Mouse (Mus musculus): Measurements from ENCODE around the gene Dapk2.

Dapk2 gene

DNA sequence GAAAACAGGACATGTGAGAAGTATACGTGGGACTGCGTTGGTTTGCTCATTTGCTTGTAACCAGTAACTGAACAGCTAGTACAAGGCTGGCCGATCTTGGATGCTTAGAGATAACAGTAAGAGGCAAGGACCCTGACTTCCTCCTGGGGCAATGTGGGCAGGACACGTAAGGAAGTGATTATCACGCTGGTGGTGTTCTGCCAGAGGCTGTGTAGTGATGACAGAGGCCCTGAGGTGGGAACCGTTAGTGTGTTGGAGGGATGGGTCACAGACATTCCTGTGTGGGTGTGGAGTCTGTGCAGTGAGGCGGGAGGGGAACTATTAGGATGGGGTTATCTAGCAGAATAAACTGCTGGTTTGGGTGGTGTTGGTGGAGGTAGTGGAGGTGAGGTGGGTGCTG is 81.2 kb downstream of the Dapk2 start:
- no peak for DNase-seq

DNA sequence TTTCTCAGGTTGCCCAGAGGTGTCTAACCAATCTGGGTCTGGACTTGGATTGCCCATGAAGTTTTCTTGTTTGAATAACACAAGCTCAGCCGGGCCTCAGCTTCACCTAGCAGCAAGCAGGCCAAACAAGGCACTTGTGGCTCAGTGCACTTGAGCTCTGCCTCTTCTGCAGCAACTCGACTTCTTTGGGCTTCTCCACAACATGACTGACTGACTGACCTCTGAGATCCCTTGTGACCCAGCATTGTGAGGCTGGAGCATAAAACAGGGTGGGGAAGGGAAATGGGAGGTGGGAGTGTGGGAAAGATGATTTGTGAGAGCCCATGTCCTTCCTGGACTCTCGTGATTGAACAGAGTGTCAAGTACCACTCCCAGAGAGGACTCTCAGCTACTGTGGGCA is 81.7 kb downstream of the Dapk2 start:
- DNase-seq: no peak

DNA sequence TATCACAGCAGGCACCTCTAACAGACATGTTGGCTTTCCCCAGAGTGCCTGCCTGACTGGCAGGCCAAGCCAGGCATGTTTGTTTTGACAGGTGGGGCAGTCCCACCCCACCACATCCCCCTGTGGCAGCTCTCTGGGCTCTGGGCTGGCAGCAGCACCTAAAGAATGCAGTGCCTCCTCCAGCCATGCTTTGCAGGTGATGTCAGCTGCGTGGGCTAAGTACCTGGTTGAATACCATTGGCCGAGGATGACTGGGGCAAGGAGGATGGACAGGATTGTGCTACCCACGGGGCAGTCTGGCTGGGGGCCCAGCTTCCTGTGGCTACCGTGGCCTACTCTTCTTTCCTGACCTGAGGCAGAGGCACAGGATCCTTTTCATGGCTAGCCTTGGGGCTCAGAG is 82.5 kb downstream of the Dapk2 start:
- no peak for DNase-seq

DNA sequence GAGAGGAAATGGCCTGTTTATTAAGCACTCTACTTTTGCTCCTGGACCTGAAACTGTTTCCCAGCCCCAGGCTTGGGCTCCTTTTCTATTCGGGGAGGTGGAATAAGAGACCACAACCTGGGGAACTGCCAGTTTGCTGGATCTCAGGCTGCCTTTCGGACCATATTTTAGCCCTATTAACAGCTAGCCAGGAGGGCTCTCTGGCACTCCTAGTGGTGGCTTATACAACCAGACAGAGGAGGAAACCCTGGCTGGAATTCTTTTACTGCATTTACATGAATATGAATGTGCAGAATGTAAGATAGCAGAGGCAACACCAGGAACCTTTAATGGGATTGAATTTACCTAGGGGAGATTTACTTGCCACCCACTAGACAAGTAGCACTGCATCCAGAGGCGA is 83.0 kb downstream of the Dapk2 start:
- DNase-seq: peak; percentile 47 to 60

DNA sequence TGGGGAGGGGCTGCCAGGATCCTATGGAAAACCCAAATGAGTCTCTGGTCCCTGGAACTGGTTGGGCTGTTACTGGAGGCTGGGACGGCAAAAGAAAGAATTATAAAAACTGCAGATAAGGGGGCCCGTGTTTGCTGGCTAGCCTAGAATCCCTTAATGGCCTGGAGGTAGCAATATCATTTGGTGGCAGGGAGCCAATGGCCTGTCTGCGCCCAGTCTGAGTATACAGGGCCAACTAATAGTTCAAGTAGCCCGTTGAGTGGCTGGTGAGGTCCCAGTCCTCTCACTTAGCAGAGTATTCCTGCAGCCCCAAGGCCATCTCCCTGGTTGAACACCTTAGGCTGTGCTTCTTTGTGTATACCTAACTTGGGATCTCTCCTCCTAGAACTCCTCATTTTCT is 83.7 kb downstream of the Dapk2 start:
- no peak for DNase-seq

DNA sequence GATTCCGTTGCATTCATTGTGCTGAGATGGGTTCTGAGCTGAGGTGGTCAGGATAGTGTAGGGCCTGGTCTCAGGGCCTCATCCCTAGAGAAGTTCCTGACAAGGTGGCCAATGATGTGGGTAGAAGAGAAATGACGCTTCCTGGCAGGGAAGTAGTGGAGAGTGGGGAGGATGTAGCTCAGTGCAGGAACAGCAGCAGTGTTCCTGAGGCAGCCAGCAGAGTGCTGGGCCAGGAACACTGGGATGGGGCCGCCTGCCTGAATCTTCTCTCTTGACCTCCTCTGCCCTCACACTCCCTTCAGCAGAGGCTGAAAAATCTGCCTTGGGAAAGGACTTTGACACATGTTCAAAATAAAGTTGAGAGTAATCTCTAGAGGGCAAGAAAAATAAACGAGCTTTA is 85.2 kb downstream of the Dapk2 start:
- peak in 1 of 2 experiments; percentile 43 for DNase-seq

DNA sequence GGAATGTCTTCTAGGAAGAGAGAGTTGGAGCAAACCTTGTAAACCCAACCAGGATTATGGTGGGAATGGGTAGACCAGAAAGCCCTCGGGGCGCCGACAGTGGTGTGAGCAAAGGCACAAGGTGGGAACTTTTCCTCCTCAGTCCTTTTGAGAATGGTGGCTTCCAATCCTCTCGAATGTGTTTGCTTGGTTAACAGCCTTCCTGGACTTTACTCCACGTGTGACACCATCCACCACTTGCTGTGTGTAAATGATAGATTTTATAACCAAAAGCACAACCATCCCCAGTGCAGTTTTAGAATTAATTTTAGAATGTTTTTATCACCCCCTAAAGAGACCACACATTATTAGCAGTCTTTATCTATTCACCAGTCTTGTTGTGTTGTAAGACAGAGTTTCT is 86.1 kb downstream of the Dapk2 start:
- DNase-seq: no peak

DNA sequence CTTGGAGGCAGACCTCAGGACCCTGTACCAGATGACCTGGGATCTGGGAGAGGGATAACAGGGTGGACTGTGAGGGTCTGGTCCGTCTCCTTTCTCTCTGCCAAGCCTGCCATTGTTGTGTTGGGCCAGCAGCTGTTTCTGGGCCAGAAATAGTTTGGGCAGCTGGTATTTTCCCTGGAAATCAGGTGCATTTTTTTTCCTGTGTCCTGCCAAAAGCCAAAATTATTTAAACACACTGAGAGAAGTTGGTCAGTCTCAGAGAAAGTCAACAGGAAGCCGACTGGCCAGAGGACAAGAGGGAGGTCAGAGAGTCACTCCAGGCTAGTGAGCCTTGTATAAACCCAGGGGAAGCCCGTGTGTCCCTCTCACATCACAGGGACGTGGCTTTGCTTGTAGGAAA is 87.7 kb downstream of the Dapk2 start:
- DNase-seq: peak in 1 of 2 experiments; percentile 46

DNA sequence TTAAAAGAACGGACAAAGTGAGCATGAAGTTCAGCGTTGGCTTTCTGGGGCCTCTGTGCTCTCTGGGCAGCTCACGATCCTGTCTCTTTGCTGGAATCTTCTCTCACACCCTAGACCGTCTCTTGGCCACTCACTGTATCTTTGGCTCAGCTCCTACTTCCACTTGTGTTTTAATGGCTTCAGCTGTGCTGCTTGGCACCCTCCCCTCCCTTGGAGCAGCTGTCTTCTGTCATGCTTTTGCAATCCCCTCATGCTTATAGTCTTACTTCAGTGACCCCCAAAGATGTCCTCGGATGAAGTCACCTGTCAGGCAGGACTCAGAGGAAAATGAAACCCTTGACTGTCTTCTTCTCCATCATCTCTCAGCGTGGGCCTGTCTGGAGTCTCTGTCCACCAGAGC is 91.3 kb downstream of the Dapk2 start:
- DNase-seq: peak; percentile 56 to 67

DNA sequence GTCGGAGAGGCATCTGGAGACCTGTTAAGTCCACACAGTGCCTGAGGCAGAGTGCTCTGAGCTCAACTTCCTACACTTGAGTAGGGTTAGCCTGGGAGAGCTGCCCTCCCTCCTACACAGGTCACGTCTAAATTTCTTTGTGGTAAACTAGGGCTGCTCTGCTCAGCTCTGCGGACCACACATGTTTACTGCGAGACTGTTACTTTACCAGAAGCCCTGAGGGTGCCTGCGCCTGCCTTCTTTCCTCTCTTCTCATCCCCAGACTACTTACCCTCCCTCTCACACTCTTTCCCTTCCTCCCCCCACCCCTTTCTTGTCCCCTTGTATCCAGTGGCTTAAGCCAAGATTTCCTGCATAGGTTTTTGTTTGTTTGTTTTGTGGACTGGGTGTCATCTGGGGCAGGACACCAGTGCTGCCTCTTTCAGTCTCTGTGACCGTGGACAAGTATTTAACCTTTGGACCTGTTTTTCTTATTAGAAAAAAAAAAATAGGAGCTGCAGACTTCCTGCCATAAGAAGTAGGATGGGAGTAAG is 93.2 kb downstream of the Dapk2 start:
- DNase-seq: peak in 1 of 2 experiments; percentile 37

DNA sequence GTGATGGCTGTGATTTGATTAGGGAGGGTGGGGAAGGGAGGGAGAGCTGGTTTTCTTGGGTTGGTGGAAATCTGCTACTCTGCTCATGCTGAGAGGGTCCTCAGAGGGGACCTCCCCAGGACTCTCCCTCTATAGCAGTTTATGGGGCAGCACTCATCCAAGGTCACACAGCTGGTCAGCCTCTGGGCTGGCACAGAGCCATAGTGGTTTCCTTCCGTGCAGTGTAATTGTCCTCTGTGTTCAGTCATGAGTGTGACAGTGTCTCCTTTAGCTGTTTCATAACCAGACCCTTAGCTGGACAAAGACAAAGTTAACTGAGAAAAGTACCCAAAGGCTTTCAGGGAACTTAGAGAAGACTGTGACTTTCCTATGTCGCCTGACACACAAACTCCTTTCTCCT is 103.7 kb downstream of the Dapk2 start:
- DNase-seq: no peak

DNA sequence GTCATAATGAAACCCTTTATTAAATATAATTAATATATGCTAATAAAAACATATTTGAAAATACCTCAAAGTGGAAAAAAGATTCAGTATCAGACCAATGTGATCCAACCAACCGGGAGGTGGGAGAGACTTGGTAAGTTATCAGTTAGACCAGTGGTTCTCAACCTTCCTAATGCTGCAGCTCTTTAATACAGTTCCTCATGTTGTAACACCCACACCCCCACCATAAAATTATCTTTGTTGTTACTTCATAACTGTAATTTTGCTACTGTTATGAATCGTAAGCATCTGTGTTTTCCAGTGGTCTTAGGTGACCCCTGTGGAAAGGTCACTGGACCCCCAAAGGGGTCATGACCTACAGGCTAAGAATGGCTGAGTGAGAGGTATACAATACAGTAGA is 105.7 kb downstream of the Dapk2 start:
- no peak for DNase-seq

DNA sequence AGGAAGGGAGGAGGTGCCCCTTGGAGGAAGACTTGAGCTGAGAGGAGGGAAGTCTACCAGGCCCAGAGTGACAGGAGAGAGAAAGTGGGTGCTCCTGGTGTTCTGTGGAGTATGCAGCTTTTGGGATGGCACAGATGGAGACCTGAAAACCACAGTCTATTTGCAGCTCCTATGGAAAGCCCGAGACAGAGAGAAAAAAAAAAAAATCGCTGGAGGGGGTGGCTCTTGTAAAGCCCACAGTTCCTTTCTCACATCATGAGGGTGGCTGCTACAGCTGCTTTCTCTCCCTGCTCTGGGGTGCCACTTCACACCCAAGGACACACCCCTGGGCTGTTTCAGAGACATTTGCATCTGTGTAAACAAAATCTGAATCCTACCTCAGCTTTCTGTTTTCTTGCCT is 107.6 kb downstream of the Dapk2 start:
- DNase-seq: no peak

DNA sequence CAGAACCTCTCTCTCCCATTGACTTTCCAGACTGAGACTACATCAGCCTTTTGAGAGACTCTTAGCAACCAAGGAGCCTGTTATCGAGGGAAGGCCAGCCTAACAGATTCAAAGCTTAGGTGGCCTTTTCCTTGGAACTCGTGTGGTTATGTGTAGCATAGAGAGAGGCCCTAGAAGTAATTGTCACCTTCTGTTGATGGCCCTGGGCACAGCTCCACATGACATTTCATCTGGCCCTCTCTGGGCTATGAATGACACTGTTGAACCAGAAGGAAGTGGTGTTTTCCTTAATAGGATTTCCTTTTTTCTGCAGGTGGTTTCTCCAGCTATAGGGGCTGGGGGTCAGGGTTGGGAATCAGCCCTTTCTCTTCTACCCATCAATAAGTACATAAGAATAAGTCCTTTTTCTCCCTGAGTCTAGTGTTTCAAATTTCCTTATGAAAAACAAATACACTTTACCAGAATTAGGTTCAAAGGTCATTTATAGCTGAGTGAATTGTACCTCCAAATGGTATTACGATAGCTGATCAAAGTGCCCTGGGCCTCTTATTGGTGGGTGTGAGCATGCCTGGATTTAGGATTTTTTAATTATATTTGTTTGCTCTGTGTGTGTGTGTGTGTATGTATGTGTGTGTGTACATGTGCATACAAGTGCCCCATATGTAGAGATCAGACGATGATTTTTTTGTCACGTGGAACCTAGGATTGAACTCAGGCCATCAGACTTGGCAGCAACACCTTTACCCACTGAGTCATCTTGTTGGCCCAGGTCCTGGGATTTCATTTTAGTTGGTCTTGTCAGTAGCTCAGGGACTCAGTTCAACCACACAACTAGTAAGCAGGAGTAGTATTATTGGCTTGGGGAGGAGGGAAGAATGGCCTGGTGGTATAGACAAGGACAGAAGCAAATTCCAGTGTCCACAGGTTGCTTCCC is 108.5 kb downstream of the Dapk2 start:
- no peak for DNase-seq

DNA sequence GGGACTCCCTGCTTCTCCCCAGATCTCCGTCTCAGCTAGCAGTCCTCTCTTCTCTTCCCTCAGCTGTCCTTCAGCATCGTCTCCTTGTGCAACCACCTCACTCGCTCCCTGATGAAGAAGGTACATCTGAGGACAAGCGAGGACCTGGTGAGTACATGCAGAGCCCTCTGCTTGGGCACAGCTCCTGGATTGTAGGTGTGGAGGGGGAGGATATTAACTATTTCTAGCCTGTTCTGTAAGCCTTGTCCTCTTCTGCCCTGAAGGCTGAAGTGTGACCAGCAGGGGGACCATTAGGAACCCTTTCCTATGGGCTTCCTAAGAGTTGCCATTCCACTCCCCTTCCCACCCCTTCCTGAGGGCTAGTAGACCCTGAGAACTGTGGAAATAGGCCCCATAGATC is 110.8 kb downstream of the Dapk2 start:
- DNase-seq: no peak

DNA sequence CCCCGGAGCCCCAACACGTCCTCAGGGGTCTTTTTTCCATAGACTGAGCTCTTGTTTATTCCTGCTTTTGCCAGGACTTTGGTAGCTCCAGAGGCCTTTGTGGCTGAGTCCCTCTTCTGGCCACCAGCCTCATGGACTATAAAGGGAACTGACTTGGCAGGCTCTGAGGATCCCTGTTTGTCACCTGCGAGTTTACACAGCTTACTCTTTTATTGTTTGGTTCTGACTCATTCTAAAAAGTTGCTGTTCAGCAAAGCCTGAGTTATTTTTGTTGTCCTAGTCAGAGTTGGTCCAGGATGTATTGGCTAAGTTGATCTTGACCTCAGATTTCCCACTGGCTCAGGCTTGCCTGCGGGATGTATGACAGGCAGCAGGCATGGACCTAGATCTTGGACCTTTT is 112.0 kb downstream of the Dapk2 start:
- no peak for DNase-seq

DNA sequence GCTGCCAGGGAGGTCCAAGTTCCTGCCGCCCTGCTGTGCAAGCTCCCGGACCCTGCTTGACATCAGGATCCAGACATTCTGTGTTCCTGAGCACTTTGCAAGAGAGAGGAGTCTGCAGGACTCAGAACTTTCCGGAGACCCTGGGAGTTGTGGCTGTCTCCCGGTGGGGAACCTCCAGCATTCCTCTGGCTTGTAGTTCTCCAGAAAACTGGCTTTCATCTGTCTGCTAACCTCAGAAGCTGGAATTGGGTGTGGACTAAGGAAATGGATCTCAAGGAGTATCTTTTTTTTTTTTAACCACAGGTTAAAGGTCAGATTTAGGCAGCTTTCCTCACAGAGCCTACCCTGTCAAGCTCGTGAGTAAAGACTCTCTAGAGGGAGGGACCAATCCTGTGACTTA is 113.7 kb downstream of the Dapk2 start:
- DNase-seq: no peak

DNA sequence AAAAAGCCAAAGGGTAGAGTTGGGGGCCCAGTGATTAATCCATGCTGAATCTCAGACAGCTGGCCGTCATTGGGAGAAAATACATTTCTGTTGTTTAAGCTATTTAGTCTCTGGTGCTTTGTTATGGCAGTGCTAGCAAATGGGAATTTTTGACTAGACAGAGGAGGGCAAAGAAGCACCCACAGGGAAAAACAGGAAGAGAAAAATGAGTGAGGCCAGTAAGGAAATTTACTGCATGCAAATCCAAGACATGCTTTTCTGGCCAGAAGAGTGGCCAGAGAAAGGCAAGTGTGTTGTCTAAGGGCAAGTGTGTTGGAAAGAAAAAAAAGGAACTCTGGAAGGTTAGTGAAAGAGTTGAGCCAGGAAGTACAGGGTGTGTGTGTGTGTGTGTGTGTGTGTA is 115.6 kb downstream of the Dapk2 start:
- DNase-seq: no peak

DNA sequence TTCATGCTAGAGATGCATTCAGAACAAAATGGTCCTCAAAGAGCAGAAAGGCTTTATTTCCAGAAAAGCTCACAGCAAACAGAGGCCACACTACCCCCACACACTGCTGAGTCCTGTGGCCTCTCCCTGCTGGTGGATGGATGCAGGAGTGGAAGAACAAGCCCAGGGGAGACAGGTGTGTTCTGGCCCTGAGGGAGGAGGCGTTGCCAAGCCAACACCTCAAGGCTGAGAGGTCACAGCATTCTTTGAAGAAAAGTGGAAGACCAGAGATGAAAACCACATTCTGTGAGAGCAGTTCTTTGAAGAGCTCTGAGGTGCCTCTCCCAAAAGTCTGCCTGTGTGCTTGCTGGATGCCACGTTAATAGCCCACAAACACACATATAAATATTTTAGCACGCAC is 116.6 kb downstream of the Dapk2 start:
- no peak for DNase-seq

DNA sequence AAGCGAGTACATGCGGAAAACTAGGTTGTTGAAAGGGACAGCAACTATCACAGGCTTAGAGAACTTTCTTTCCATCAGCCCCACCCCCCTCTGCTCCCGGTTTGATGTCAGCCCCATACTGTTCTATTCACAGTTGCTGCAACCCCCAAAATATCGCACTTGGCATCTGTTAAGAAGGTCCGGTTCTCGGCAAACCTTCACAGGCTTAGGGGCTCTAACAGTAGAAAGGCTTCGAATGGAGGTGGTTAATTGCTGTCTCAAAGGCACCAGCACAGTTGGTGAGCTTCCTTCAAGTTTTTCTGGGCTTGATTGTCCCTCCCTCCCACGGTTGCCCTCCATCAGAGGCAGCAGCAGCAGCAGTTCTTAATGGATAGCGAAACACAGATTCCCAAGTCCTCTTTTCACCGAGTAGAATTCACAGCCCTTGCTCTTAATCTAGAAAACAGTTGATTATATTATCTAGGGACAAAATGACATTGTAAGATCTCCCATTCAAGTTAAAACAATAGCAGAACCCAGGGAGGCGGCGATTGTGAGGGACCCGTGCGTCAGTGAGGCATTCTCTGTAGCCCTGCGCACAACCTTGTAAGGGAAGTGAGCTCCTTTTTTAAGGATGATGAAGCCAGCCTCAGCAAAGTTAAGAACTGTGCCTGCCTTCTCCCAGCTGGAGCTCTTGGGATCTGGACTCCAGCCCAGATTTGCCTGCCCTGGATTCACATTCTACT is 117.4 kb downstream of the Dapk2 start:
- DNase-seq: peak; percentile 42 to 58

DNA sequence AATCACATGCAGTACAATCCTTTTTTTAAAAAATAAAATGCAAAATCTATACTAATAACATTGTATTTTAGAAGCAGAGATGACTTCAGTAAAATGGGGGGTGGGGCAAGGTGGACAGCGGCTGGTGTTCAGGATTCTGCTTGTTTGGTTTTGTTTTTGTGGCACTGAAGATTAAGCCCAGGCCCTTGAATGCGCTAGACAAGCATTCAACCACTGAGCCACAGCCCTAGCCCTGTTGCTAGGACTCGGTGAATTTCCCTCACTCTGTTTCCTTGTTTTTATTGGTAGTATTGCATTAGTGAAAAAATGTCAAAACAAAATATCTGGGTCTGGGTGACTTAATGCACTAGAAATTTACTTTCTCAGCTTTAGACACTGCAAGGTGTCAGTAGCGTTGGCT is 118.0 kb downstream of the Dapk2 start:
- DNase-seq: no peak

DNA sequence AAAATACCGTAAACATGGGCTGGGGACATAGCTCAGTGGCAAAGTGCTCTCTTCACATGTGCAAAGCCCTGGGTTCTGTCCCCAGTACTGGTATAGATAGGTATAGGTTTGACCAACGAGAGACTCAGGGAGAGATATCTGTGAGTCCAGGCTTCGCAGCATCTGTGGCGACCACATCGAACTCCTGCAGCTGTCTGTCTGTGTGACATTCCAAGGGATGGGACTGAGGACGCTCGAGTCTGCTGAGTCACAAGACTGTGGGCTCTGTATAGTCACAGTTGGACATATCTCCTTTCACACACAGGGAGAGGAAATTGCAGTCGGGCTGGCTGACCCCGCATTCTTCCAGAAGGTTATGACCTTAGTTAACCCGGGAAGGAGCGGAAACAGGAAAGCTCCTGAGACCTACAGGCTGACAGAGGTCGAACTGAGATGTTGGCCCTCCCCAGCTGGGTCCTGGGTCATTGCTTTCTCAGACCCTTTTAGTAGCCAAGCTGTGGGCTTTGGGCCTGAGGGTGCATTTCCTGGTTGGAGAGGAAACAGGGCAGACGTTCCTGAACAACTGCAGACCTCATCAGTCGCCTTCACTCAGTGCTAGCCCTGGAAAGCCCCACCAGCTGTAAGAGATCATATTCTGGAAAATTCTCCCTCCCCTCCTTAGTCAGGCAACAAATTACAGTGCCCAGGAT is 118.8 kb downstream of the Dapk2 start:
- peak; percentile 71 to 82 for DNase-seq

DNA sequence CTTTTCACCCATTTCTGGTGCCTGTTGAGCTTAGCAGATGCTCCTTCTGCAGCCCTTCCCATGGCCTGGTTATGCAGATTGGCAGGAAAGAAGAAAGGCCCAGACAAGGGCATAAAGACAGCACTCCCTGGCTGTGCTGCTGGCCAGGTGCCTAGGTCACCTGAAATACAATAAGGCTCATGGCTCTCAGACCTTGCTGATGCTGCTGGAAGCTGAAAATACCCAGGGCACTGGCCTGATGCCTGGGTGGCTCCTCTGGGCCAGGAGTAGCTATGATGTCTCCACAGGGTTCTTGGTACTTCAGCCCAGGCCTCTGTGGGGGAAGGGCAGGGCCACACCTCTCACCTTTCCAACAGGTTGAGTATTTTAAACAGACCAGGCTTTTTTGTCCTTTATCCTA is 121.6 kb downstream of the Dapk2 start:
- DNase-seq: no peak
